Mouse (Mus musculus) stomach, embryonic 15.5 days (tissue): ENCODE results near the gene Adamts9. TPM values are rescaled to one million over a fixed set of nuclear protein-coding genes. Genes with fewer than 3 reads are reported as not detected.

ENCODE experiments used
- ATAC-seq: fragments of 200-750 bp; cut with Nextera tagmentation; 2 replicates; pipeline ENCODE4 v1.8.0; 2017; ENCODE audit warnings: low read depth, moderate number of reproducible peaks, moderate TSS enrichment; ENCODE audit not compliant: insufficient read depth, low FRiP score
- H3K27ac ChIP-seq: fragments of 300-500 bp; sonication (generic); 2 replicates; pipeline ENCODE4 v1.5.1; 2015; ENCODE audit warnings: mild to moderate bottlenecking, inconsistent platforms
- H3K27me3 ChIP-seq: fragments of 300-500 bp; sonication (generic); replicated peaks from 2 replicates; pipeline ENCODE4 v1.6.1; 2015; ENCODE audit warnings: inconsistent platforms
- H3K36me3 ChIP-seq: fragments of 300-500 bp; sonication (generic); 2 replicates; pipeline ENCODE4 v1.6.1; 2015; ENCODE audit warnings: inconsistent platforms
- H3K4me1 ChIP-seq: fragments of 300-500 bp; sonication (generic); 2 replicates; pipeline ENCODE4 v1.6.1; 2015; ENCODE audit warnings: inconsistent platforms
- H3K4me2 ChIP-seq: fragments of 300-500 bp; sonication (generic); 2 replicates; pipeline ENCODE4 v1.6.1; 2015; ENCODE audit warnings: mild to moderate bottlenecking, inconsistent platforms
- H3K4me3 ChIP-seq: fragments of 300-500 bp; sonication (generic); replicated peaks from 2 replicates; pipeline ENCODE4 v1.5.1; 2015; ENCODE audit warnings: inconsistent platforms
- H3K9ac ChIP-seq: fragments of 300-500 bp; sonication (generic); 2 replicates; pipeline ENCODE4 v1.6.1; 2015; ENCODE audit warnings: inconsistent platforms
- H3K9me3 ChIP-seq: fragments of 300-500 bp; sonication (generic); 2 replicates; pipeline ENCODE4 v1.6.1; 2016; ENCODE audit warnings: inconsistent platforms
- WGBS: fragments of 180-500 bp; shearing (Covaris S2); methylation state at CpG from one replicate; pipeline ENCODE4 v1.1.7; 2015; 5-methylcytosine and 5-hydroxymethylcytosine counted together
- polyA plus RNA-seq: library from polyadenylated mRNA; unstranded; fragments of >200 nt; fragmentation: Nextera tagmentation; extraction: Ambion mirVana; gene quantifications from 2 replicates; pipeline ENCODE4 v1.2.1, GENCODE M21; 2015

Gene Adamts9
- polyA plus RNA-seq, 1 experiment from 2014 or later, result 30.6 TPM

GRCm38 (mm10) chr6:92817661-92818060, 125.6 kb downstream of the Adamts9 start:
- no peaks in the 10 kb centered on the region for H3K9me3 ChIP-seq
- WGBS, result 78% methylated on average over 8 of the region's 8 CpGs
- H3K4me1 ChIP-seq, result peaks cover 3% of the 10 kb centered on the region; the same call in 1 of the 2 replicates
- no peak overlapping the region for H3K27ac ChIP-seq
- H3K36me3 ChIP-seq, result no peaks in the 10 kb centered on the region
- no peak overlapping the region for H3K4me2 ChIP-seq
- no peak overlapping the region for H3K4me3 ChIP-seq
- H3K9ac ChIP-seq, result no peak overlapping the region
- H3K27me3 ChIP-seq, result no peaks in the 10 kb centered on the region
- no peak for ATAC-seq

- WGBS, result 30% methylated on average over 8 of the region's 8 CpGs
- no peaks in the 10 kb centered on the region for H3K36me3 ChIP-seq
- H3K9ac ChIP-seq, result no peak within 1 kb of the TSS
- H3K4me2 ChIP-seq, result 0 out of 2 replicates have a peak within 1 kb of the TSS, but pooled peaks have one; percentile 11
- H3K4me1 ChIP-seq, result peaks cover 6% of the 10 kb centered on the region; the same call in 1 of the 2 replicates
- H3K9me3 ChIP-seq, result no peaks in the 10 kb centered on the region
- peak; percentile 31; the same call in 1 of the 2 replicates for ATAC-seq
- no peak within 1 kb of the TSS for H3K27ac ChIP-seq
- H3K27me3 ChIP-seq, result no peaks in the 10 kb centered on the region
- H3K4me3 ChIP-seq, result no peak within 1 kb of the TSS
These were observed 127.0 kb downstream of the Adamts9 start, which contains the start of gene A730049H05Rik for GRCm38 (mm10) chr6:92816311-92816751. Gene A730049H05Rik, plus strand, starts transcription at chr6:92816478.

GRCm38 (mm10) chr6:92812702-92813370, 130.5 kb downstream of the Adamts9 start:
- Histone ChIP-seq H3K4me1 (peaks cover 6% of the 10 kb centered on the region; the same call in 1 of the 2 replicates), H3K36me3 (no peaks in the 10 kb centered on the region), H3K4me3 (no peak overlapping the region), H3K27ac (no peak overlapping the region), H3K4me2 (no peak overlapping the region), H3K27me3 (no peaks in the 10 kb centered on the region), H3K9me3 (no peaks in the 10 kb centered on the region), H3K9ac (no peak overlapping the region)
- WGBS, result 47% methylated on average over 2 of the region's 2 CpGs
- no peak for ATAC-seq

GRCm38 (mm10) chr6:92811566-92811965, 131.7 kb downstream of the Adamts9 start:
- Histone ChIP-seq H3K4me1 (peaks cover 6% of the 10 kb centered on the region; the same call in 1 of the 2 replicates), H3K36me3 (no peaks in the 10 kb centered on the region), H3K9ac (no peak overlapping the region), H3K4me3 (no peak overlapping the region), H3K4me2 (no peak overlapping the region), H3K27me3 (no peaks in the 10 kb centered on the region), H3K9me3 (no peaks in the 10 kb centered on the region), H3K27ac (no peak overlapping the region)
- ATAC-seq, result no peak

GRCm38 (mm10) chr6:92810628-92811027, 132.7 kb downstream of the Adamts9 start:
- H3K4me3 ChIP-seq, result no peak overlapping the region
- no peaks in the 10 kb centered on the region for H3K27me3 ChIP-seq
- H3K9ac ChIP-seq, result no peak overlapping the region
- no peaks in the 10 kb centered on the region for H3K9me3 ChIP-seq
- no peak overlapping the region for H3K4me2 ChIP-seq
- no peak overlapping the region for H3K27ac ChIP-seq
- 93% methylated on average over 2 of the region's 2 CpGs for WGBS
- no peaks in the 10 kb centered on the region for H3K36me3 ChIP-seq
- no peak for ATAC-seq
- H3K4me1 ChIP-seq, result 0 out of 2 replicates have a peak, but pooled peaks cover 6% of the 10 kb centered on the region

- WGBS, result 88% methylated on average over 3 of the region's 3 CpGs
- no peak for ATAC-seq
These were observed 133.5 kb downstream of the Adamts9 start for GRCm38 (mm10) chr6:92809818-92810217.

GRCm38 (mm10) chr6:92804254-92804971, 138.9 kb downstream of the Adamts9 start:
- Histone ChIP-seq H3K27me3 (no peaks in the 10 kb centered on the region), H3K27ac (no peak overlapping the region), H3K4me3 (no peak overlapping the region), H3K4me2 (no peak overlapping the region), H3K4me1 (peaks cover 17% of the 10 kb centered on the region), H3K9ac (no peak overlapping the region), H3K36me3 (no peaks in the 10 kb centered on the region), H3K9me3 (no peaks in the 10 kb centered on the region)
- 82% methylated on average over 3 of the region's 3 CpGs for WGBS
- no peak for ATAC-seq

More at GRCm38 (mm10) chr6:92809818-92810217, 133.5 kb downstream of the Adamts9 start:
- 0 out of 2 replicates have a peak, but pooled peaks cover 6% of the 10 kb centered on the region for H3K4me1 ChIP-seq
- no peaks in the 10 kb centered on the region for H3K27me3 ChIP-seq
- H3K9ac ChIP-seq, result no peak overlapping the region
- H3K9me3 ChIP-seq, result no peaks in the 10 kb centered on the region
- no peak overlapping the region for H3K27ac ChIP-seq
- H3K36me3 ChIP-seq, result no peaks in the 10 kb centered on the region
- H3K4me2 ChIP-seq, result no peak overlapping the region
- H3K4me3 ChIP-seq, result no peak overlapping the region

- peaks cover 17% of the 10 kb centered on the region for H3K4me1 ChIP-seq
- no peaks in the 10 kb centered on the region for H3K27me3 ChIP-seq
- H3K9ac ChIP-seq, result no peak overlapping the region
- no peak overlapping the region for H3K4me3 ChIP-seq
- WGBS, result 56% methylated on average over 6 of the region's 6 CpGs
- ATAC-seq, result no peak
- peak overlapping the region; percentile 32; the same call in 1 of the 2 replicates for H3K27ac ChIP-seq
- no peaks in the 10 kb centered on the region for H3K36me3 ChIP-seq
- H3K4me2 ChIP-seq, result no peak overlapping the region
- no peaks in the 10 kb centered on the region for H3K9me3 ChIP-seq
These were observed 140.1 kb downstream of the Adamts9 start for GRCm38 (mm10) chr6:92803213-92803612.

- WGBS, result 93% methylated on average over 11 of the region's 11 CpGs
- no peak overlapping the region for H3K9ac ChIP-seq
- H3K4me2 ChIP-seq, result no peak overlapping the region
- no peaks in the 10 kb centered on the region for H3K36me3 ChIP-seq
- H3K27ac ChIP-seq, result peak overlapping the region; percentile 21; the same call in 1 of the 2 replicates
- H3K4me3 ChIP-seq, result no peak overlapping the region
- H3K27me3 ChIP-seq, result no peaks in the 10 kb centered on the region
- no peak for ATAC-seq
- H3K4me1 ChIP-seq, result peaks cover 17% of the 10 kb centered on the region
- H3K9me3 ChIP-seq, result no peaks in the 10 kb centered on the region
These were observed 140.9 kb downstream of the Adamts9 start for GRCm38 (mm10) chr6:92802421-92802820.

- H3K9ac ChIP-seq, result no peak overlapping the region
- H3K4me1 ChIP-seq, result peaks cover 17% of the 10 kb centered on the region
- H3K9me3 ChIP-seq, result no peaks in the 10 kb centered on the region
- no peak overlapping the region for H3K4me3 ChIP-seq
- 0 out of 2 replicates have a peak, but pooled peaks cover 2% of the 10 kb centered on the region for H3K36me3 ChIP-seq
- H3K27ac ChIP-seq, result no peak overlapping the region
- H3K4me2 ChIP-seq, result no peak overlapping the region
- 66% methylated on average over 2 of the region's 2 CpGs for WGBS
- ATAC-seq, result no peak; the same call in 1 of the 2 replicates
- H3K27me3 ChIP-seq, result no peaks in the 10 kb centered on the region
These were observed 141.8 kb downstream of the Adamts9 start for GRCm38 (mm10) chr6:92801462-92801861.

- no peak overlapping the region for H3K4me3 ChIP-seq
- H3K4me1 ChIP-seq, result no peaks in the 10 kb centered on the region
- 0 out of 2 replicates have a peak, but pooled peaks cover 5% of the 10 kb centered on the region for H3K36me3 ChIP-seq
- peak overlapping the region; percentile 11; the same call in 1 of the 2 replicates for H3K27ac ChIP-seq
- no peaks in the 10 kb centered on the region for H3K27me3 ChIP-seq
- ATAC-seq, result no peak; the same call in 1 of the 2 replicates
- no peaks in the 10 kb centered on the region for H3K9me3 ChIP-seq
- no peak overlapping the region for H3K4me2 ChIP-seq
- WGBS, result 55% methylated on average over 6 of the region's 6 CpGs
- H3K9ac ChIP-seq, result no peak overlapping the region
These were observed 149.5 kb downstream of the Adamts9 start for GRCm38 (mm10) chr6:92793804-92794203.

GRCm38 (mm10) chr6:92787376-92787712, 155.9 kb downstream of the Adamts9 start:
- Histone ChIP-seq H3K4me1 (0 out of 2 replicates have a peak, but pooled peaks cover 4% of the 10 kb centered on the region), H3K4me2 (peak overlapping the region; percentile 43), H3K36me3 (no peaks in the 10 kb centered on the region; the same call in 1 of the 2 replicates), H3K9ac (peak overlapping the region; percentile 4; the same call in 1 of the 2 replicates), H3K4me3 (peak overlapping the region; percentile 17; the same call in 1 of the 2 replicates), H3K9me3 (no peaks in the 10 kb centered on the region), H3K27ac (no peak overlapping the region), H3K27me3 (no peaks in the 10 kb centered on the region)
- 3% methylated on average over 11 of the region's 12 CpGs for WGBS
- ATAC-seq, result peak; percentile 65; the same call in 1 of the 2 replicates
